Comparison of ENCODE assay signal across 10 mouse cellular contexts in the genomic region with DNA sequence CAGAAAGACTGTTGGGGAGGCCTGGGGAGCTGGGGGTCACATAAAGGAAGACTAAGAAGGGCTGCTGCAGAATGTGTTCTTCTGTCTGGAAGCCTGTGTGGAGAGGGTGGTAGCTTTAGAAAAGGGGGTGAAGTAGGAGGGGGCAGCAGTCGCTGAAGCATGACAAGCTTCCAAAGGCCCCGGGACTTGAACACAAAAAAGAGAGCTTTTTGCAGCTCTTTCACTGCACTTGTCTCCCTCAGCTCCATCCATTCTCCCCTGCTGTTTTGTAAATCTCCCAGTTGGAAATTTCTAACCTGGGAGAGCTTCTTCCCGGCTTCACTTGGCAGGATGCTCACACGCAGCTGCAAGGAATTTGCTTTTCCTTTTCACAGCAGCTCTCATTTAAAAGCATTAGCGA. TPM values are rescaled to one million over a fixed set of nuclear protein-coding genes. Genes with fewer than 3 reads are reported as not detected.
DNase-seq lines count a peak whose midpoint lies in the region; ATAC-seq and TF ChIP-seq lines count a peak whose summit lies in the region.
"Had no signal": no experiment of that assay in that cellular context is flagged by ENCODE, and none has a peak within 500 bp of the region (broad histone marks: within the 10 kb centered on the region; RNA-seq: fewer than 3 reads in every experiment).

No protein-coding gene starts in this region.

- no peak for ATAC-seq in hindbrain, embryonic 15.5 days (ENCODE audit: low FRiP score, low read depth)
- no peak for ATAC-seq in neural tube, embryonic 15.5 days (ENCODE audit: low FRiP score)
- ATAC-seq: liver, embryonic 12.5 days had no signal

- peak overlapping the region; percentile 51; the same call in 1 of the 2 replicates for H3K27ac ChIP-seq in layer of hippocampus, adult 2 months
- peak overlapping the region; percentile 60 for H3K27ac ChIP-seq in embryonic facial prominence, embryonic 10.5 days (replicated peaks)
- peak overlapping the region; percentile 49 for H3K27ac ChIP-seq in hindbrain, embryonic 15.5 days (replicated peaks)
- H3K27ac ChIP-seq in neural tube, embryonic 15.5 days (replicated peaks): peak overlapping the region; percentile 29
- H3K27ac ChIP-seq: liver, embryonic 12.5 days had no signal

- 4% methylated on average over 5 of the region's 5 CpGs for WGBS in embryonic facial prominence, embryonic 10.5 days
- WGBS in hindbrain, embryonic 15.5 days: 6% methylated on average over 5 of the region's 5 CpGs
- WGBS in neural tube, embryonic 15.5 days: 7% methylated on average over 5 of the region's 5 CpGs

- H3K9ac ChIP-seq in hindbrain, embryonic 15.5 days: no peak overlapping the region
- no peak overlapping the region for H3K9ac ChIP-seq in neural tube, embryonic 15.5 days (replicated peaks)
- H3K9ac ChIP-seq: liver, embryonic 12.5 days had no signal

- no peak for TF ChIP-seq CTCF in layer of hippocampus, adult 2 months (conservative IDR thresholded peaks at IDR 0.05)

- peak overlapping the region; percentile 20; the same call in 1 of the 2 replicates for H3K4me2 ChIP-seq in hindbrain, embryonic 15.5 days
- 0 out of 2 replicates have a peak overlapping the region, but pooled peaks have one; percentile 6 for H3K4me2 ChIP-seq in neural tube, embryonic 15.5 days
- H3K4me2 ChIP-seq: liver, embryonic 12.5 days had no signal

- no peak for DNase-seq in layer of hippocampus, adult 2 months (ENCODE audit: low spot score in 2 of 2)
- no peak for DNase-seq in layer of hippocampus, adult 9-11 months
- no peak for DNase-seq in embryonic facial prominence, embryonic 10.5 days (ENCODE audit: low spot score)
- no peak for DNase-seq in urinary bladder, postnatal 10 days (ENCODE audit: low spot score)
- no peak for DNase-seq in layer of hippocampus, adult 8-10 months (ENCODE audit: low spot score in 2 of 2)
- DNase-seq: kidney, adult 9 months had no signal

- peaks cover 54% of the 10 kb centered on the region for H3K4me1 ChIP-seq in embryonic facial prominence, embryonic 10.5 days
- H3K4me1 ChIP-seq in hindbrain, embryonic 15.5 days (replicated peaks): peaks cover 50% of the 10 kb centered on the region
- peaks cover 38% of the 10 kb centered on the region for H3K4me1 ChIP-seq in neural tube, embryonic 15.5 days

- no peak overlapping the region for H3K4me3 ChIP-seq in layer of hippocampus, adult 2 months
- no peak overlapping the region for H3K4me3 ChIP-seq in embryonic facial prominence, embryonic 10.5 days
- H3K4me3 ChIP-seq in hindbrain, embryonic 15.5 days: no peak overlapping the region
- H3K4me3 ChIP-seq in neural tube, embryonic 15.5 days (replicated peaks): no peak overlapping the region
- H3K4me3 ChIP-seq: liver, embryonic 12.5 days; megakaryocyte, embryonic 14.5 days had no signal

- no peaks in the 10 kb centered on the region for H3K36me3 ChIP-seq in embryonic facial prominence, embryonic 10.5 days (replicated peaks)
- no peaks in the 10 kb centered on the region for H3K36me3 ChIP-seq in hindbrain, embryonic 15.5 days
- H3K36me3 ChIP-seq in neural tube, embryonic 15.5 days: no peaks in the 10 kb centered on the region
- H3K36me3 ChIP-seq: liver, embryonic 12.5 days had no signal

- no peaks in the 10 kb centered on the region for H3K9me3 ChIP-seq in embryonic facial prominence, embryonic 10.5 days
- H3K9me3 ChIP-seq in hindbrain, embryonic 15.5 days: no peaks in the 10 kb centered on the region
- H3K9me3 ChIP-seq in neural tube, embryonic 15.5 days (replicated peaks): no peaks in the 10 kb centered on the region
- H3K9me3 ChIP-seq: liver, embryonic 12.5 days; megakaryocyte, embryonic 14.5 days had no signal

- H3K27me3 ChIP-seq in embryonic facial prominence, embryonic 10.5 days (replicated peaks; ENCODE audit: low read depth, poor library complexity, severe bottlenecking): no peaks in the 10 kb centered on the region
- no peaks in the 10 kb centered on the region for H3K27me3 ChIP-seq in hindbrain, embryonic 15.5 days
- no peaks in the 10 kb centered on the region for H3K27me3 ChIP-seq in neural tube, embryonic 15.5 days (replicated peaks)
- H3K27me3 ChIP-seq: liver, embryonic 12.5 days; megakaryocyte, embryonic 14.5 days had no signal

RNA-seq across cellular contexts. Expression of gene Jarid2, which starts 26.2 kb away (rescaled TPM):
- total RNA-seq in layer of hippocampus, adult 2 months (2021): 10 to 100 TPM; 26.4 to 31.9 TPM
- 54.9 and 59.4 TPM in 2 replicates for polyA plus RNA-seq in embryonic facial prominence, embryonic 10.5 days (2016; fragmentation: Nextera tagmentation; extraction: Ambion mirVana)
- 34.7 and 38.3 TPM in 2 replicates for polyA plus RNA-seq in hindbrain, embryonic 15.5 days (2015; fragmentation: Nextera tagmentation; extraction: Ambion mirVana)
- polyA plus RNA-seq in neural tube, embryonic 15.5 days (2015; fragmentation: Nextera tagmentation; extraction: Ambion mirVana): 31.1 and 31.7 TPM in 2 replicates
- 10 to 100 TPM; 26.2 to 32.8 (median 31.4) TPM for total RNA-seq in layer of hippocampus, adult 8-10 months (2022)
